In the genomic region with DNA sequence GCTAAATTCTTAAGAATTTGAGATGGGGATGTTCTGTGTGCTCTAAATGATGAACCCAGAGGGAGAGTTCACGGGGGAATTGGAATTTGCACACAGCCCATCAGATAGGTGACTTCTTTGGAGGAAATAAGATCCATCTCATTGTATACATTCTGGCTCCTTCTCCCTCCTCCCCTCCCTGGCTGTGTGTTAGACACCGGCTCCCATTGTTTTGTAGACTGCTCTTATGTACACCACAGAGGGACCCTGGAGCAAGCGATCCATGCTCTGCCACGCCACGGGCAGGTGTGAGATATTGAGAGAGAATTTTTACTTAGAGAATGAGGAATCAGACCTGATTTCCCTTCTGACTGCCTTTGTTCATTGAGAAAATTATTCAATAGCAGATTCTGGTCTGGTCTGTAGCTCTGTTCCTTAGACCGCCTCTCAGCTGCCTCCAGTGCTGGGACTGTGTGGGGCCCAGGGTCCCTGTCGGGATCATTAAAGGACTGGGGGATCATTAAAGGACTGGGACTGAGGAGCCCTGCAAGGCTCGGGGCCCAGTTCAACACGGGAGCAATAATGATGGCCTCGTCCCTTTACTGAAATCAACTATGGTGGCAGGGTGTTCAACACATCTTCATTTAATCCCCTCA, we compare ENCODE assay signal across 16 mouse cellular contexts.
DNase-seq lines count a peak whose midpoint lies in the region; ATAC-seq and TF ChIP-seq lines count a peak whose summit lies in the region.
"Had no signal": no experiment of that assay in that cellular context is flagged by ENCODE, and none has a peak within 500 bp of the region (broad histone marks: within the 10 kb centered on the region; RNA-seq: fewer than 3 reads in every experiment).

No protein-coding gene starts in this region.

- peaks cover 38% of the 10 kb centered on the region for H3K4me1 ChIP-seq in forebrain, embryonic 10.5 days
- H3K4me1 ChIP-seq in forebrain, embryonic 16.5 days (replicated peaks; ENCODE audit: control insufficient read depth, insufficient read depth, low read length), result peaks cover 20% of the 10 kb centered on the region
- peaks cover 25% of the 10 kb centered on the region for H3K4me1 ChIP-seq in kidney, embryonic 15.5 days
- no peaks in the 10 kb centered on the region for H3K4me1 ChIP-seq in kidney, adult 2 months (ENCODE audit: control insufficient read depth, insufficient read depth, low read length)
- no peaks in the 10 kb centered on the region for H3K4me1 ChIP-seq in midbrain, embryonic 11.5 days (ENCODE audit: control insufficient read depth, insufficient read depth, low read length)
- H3K4me1 ChIP-seq: liver, embryonic 13.5 days; lung, embryonic 15.5 days had no signal

- peaks cover 18% of the 10 kb centered on the region; the same call in 1 of the 2 replicates for H3K27me3 ChIP-seq in forebrain, embryonic 10.5 days (ENCODE audit: poor library complexity, severe bottlenecking)
- no peaks in the 10 kb centered on the region for H3K27me3 ChIP-seq in forebrain, embryonic 16.5 days (replicated peaks; ENCODE audit: control insufficient read depth, insufficient read depth, low read length)
- H3K27me3 ChIP-seq in kidney, embryonic 15.5 days, result no peaks in the 10 kb centered on the region
- no peaks in the 10 kb centered on the region for H3K27me3 ChIP-seq in kidney, adult 2 months (replicated peaks; ENCODE audit: control insufficient read depth, insufficient read depth, low read length)
- H3K27me3 ChIP-seq in midbrain, embryonic 11.5 days (ENCODE audit: control insufficient read depth, insufficient read depth, low read length), result no peaks in the 10 kb centered on the region
- H3K27me3 ChIP-seq: heart, embryonic 12.5 days; limb, embryonic 12.5 days; liver, embryonic 13.5 days; lung, embryonic 15.5 days had no signal

- peaks cover 4% of the 10 kb centered on the region for H3K36me3 ChIP-seq in forebrain, embryonic 10.5 days (replicated peaks)
- peaks cover 4% of the 10 kb centered on the region; the same call in 1 of the 2 replicates for H3K36me3 ChIP-seq in forebrain, embryonic 16.5 days (ENCODE audit: control insufficient read depth, insufficient read depth)
- H3K36me3 ChIP-seq in kidney, embryonic 15.5 days, result peaks cover 33% of the 10 kb centered on the region
- H3K36me3 ChIP-seq in kidney, adult 2 months (ENCODE audit: control insufficient read depth, insufficient read depth, low read length), result no peaks in the 10 kb centered on the region
- H3K36me3 ChIP-seq in midbrain, embryonic 11.5 days (ENCODE audit: control insufficient read depth, insufficient read depth, low read length), result no peaks in the 10 kb centered on the region
- H3K36me3 ChIP-seq: limb, embryonic 12.5 days; liver, embryonic 13.5 days had no signal

- no peak for TF ChIP-seq CTCF in kidney, adult 2 months (conservative IDR thresholded peaks at IDR 0.05; ENCODE audit: insufficient read depth, insufficient read length, low read depth, low read length)

- TF ChIP-seq POLR2A in kidney, adult 2 months (IDR thresholded peaks at IDR 0.05; ENCODE audit: low read depth, low read length), result no peak

- no peak overlapping the region for H3K4me2 ChIP-seq in forebrain, embryonic 16.5 days (ENCODE audit: low read length)
- H3K4me2 ChIP-seq in kidney, embryonic 15.5 days, result no peak overlapping the region
- no peak overlapping the region for H3K4me2 ChIP-seq in midbrain, embryonic 11.5 days
- H3K4me2 ChIP-seq: heart, embryonic 12.5 days; limb, embryonic 12.5 days; liver, embryonic 13.5 days; lung, embryonic 15.5 days had no signal

- WGBS in forebrain, embryonic 10.5 days, result 51% methylated on average over 10 of the region's 10 CpGs
- 23% methylated on average over 10 of the region's 10 CpGs for WGBS in forebrain, embryonic 16.5 days
- 40% methylated on average over 10 of the region's 10 CpGs for WGBS in kidney, embryonic 15.5 days
- 65% methylated on average over 10 of the region's 10 CpGs for WGBS in kidney, adult 2 months
- WGBS in midbrain, embryonic 11.5 days, result 55% methylated on average over 10 of the region's 10 CpGs

- intact Hi-C loops in heart, postnatal 14 days (cut with DNase I), result no loop called here

- H3K9ac ChIP-seq in forebrain, embryonic 16.5 days (replicated peaks; ENCODE audit: low read depth, low read length), result no peak overlapping the region
- H3K9ac ChIP-seq in kidney, embryonic 15.5 days, result no peak overlapping the region
- H3K9ac ChIP-seq in midbrain, embryonic 11.5 days (ENCODE audit: low read length), result no peak overlapping the region
- H3K9ac ChIP-seq: heart, embryonic 12.5 days; limb, embryonic 12.5 days; liver, embryonic 13.5 days; lung, embryonic 15.5 days had no signal

- H3K9me3 ChIP-seq in forebrain, embryonic 10.5 days, result peaks cover 5% of the 10 kb centered on the region; the same call in 1 of the 2 replicates
- H3K9me3 ChIP-seq in forebrain, embryonic 16.5 days (ENCODE audit: control insufficient read depth, low read length), result peaks cover 2% of the 10 kb centered on the region; the same call in 1 of the 2 replicates
- no peaks in the 10 kb centered on the region for H3K9me3 ChIP-seq in kidney, embryonic 15.5 days (replicated peaks)
- no peaks in the 10 kb centered on the region for H3K9me3 ChIP-seq in midbrain, embryonic 11.5 days (ENCODE audit: control insufficient read depth, low read length)
- H3K9me3 ChIP-seq: limb, embryonic 12.5 days; liver, embryonic 13.5 days; lung, embryonic 15.5 days had no signal

- H3K27ac ChIP-seq in forebrain, embryonic 10.5 days, result peak overlapping the region; percentile 44
- no peak overlapping the region for H3K27ac ChIP-seq in forebrain, embryonic 16.5 days (ENCODE audit: low read length)
- 0 out of 2 replicates have a peak overlapping the region, but pooled peaks have one; percentile 32 for H3K27ac ChIP-seq in kidney, embryonic 15.5 days
- H3K27ac ChIP-seq in kidney, adult 2 months (ENCODE audit: insufficient read depth, low read depth, low read length), result no peak overlapping the region
- no peak overlapping the region for H3K27ac ChIP-seq in midbrain, embryonic 11.5 days (ENCODE audit: low read depth, low read length)
- H3K27ac ChIP-seq: limb, embryonic 12.5 days; liver, embryonic 13.5 days; lung, embryonic 15.5 days; macrophage had no signal

- no peak for ATAC-seq in forebrain, embryonic 16.5 days
- no peak for ATAC-seq in kidney, embryonic 15.5 days (replicated peaks; ENCODE audit: low FRiP score)
- ATAC-seq in midbrain, embryonic 11.5 days (ENCODE audit: low FRiP score), result peak; percentile 58; the same call in 1 of the 2 replicates

- H3K4me3 ChIP-seq in forebrain, embryonic 10.5 days, result no peak overlapping the region
- no peak overlapping the region for H3K4me3 ChIP-seq in forebrain, embryonic 16.5 days (replicated peaks; ENCODE audit: low read length)
- no peak overlapping the region for H3K4me3 ChIP-seq in kidney, embryonic 15.5 days (replicated peaks)
- H3K4me3 ChIP-seq in kidney, adult 2 months (ENCODE audit: insufficient read depth, low read depth, low read length), result no peak overlapping the region
- no peak overlapping the region for H3K4me3 ChIP-seq in midbrain, embryonic 11.5 days (ENCODE audit: low read depth, low read length)
- H3K4me3 ChIP-seq: heart, embryonic 12.5 days; limb, embryonic 12.5 days; liver, embryonic 13.5 days; lung, embryonic 15.5 days had no signal

- no peak for DNase-seq in forebrain, embryonic 10.5 days (ENCODE audit: extremely low spot score, low spot score)
- no peak for DNase-seq in kidney, adult 2 months
- no peak for DNase-seq in midbrain, embryonic 11.5 days (ENCODE audit: low spot score, missing footprints)
- peak; percentile 30 for DNase-seq in retina, postnatal 1 day
- no peak for DNase-seq in adrenal gland, adult 18-20 months (ENCODE audit: low spot score in 2 of 2)
- no peak for DNase-seq in heart, postnatal 14 days
- DNase-seq: adrenal gland, postnatal 25 days; cerebellum, adult 9-10 months; heart, postnatal 36 days; liver, embryonic 13.5 days had no signal

Comparison
In these comparisons a context has a peak if more than half of its experiments do, and no peak if none do; other contexts are left out.
1. H3K27ac ChIP-seq: peak in forebrain, embryonic 10.5 days (single experiment) and kidney, embryonic 15.5 days (single experiment); none in forebrain, embryonic 16.5 days (single experiment), kidney, adult 2 months (single experiment) and midbrain, embryonic 11.5 days (single experiment).